Mouse (Mus musculus): ENCODE measurements at regions not wholly inside any gene's neighbourhood (a gene's known extent, or its start where the extent isn't known, plus 50 kb on each side); places are given as distances from the start of the nearest gene placed in this dataset.

- no peak overlapping the region for H3K4me2 ChIP-seq (ENCODE audit: low read depth, low read length)
- H3K27me3 ChIP-seq (ENCODE audit: insufficient read depth, low read length), result no peaks in the 10 kb centered on the region
- no peak for DNase-seq
- TF ChIP-seq CTCF (IDR thresholded peaks at IDR 0.05; ENCODE audit: low read depth) (no peak), EP300 (IDR thresholded peaks at IDR 0.05; ENCODE audit: low read depth) (no peak)
- 49% methylated on average over 10 of the region's 10 CpGs for WGBS (ENCODE audit: insufficient replicate concordance)
- no peak overlapping the region for H3K27ac ChIP-seq (ENCODE audit: low read depth)
- H3K4me1 ChIP-seq (ENCODE audit: insufficient read depth), result no peaks in the 10 kb centered on the region; the same call in 1 of the 2 replicates
- no peak overlapping the region for H3K4me3 ChIP-seq (ENCODE audit: low read depth, low read length)
- H3K9me3 ChIP-seq (ENCODE audit: low read length), result no peaks in the 10 kb centered on the region
- no peak overlapping the region for H3K9ac ChIP-seq (replicated peaks)
- H3K36me3 ChIP-seq (replicated peaks; ENCODE audit: insufficient read depth, low read length), result no peaks in the 10 kb centered on the region
- ATAC-seq, result no peak
Measured at GRCm38 (mm10) chr8:35915878-35916518, 150.4 kb downstream of the Gm19410 start.

- Histone ChIP-seq H3K27me3 (ENCODE audit: insufficient read depth, low read length) (no peaks in the 10 kb centered on the region), H3K27ac (ENCODE audit: low read depth) (no peak overlapping the region), H3K4me1 (ENCODE audit: insufficient read depth) (no peaks in the 10 kb centered on the region), H3K4me3 (ENCODE audit: low read depth, low read length) (no peak overlapping the region), H3K9me3 (ENCODE audit: low read length) (no peaks in the 10 kb centered on the region), H3K9ac (replicated peaks) (no peak overlapping the region), H3K36me3 (replicated peaks; ENCODE audit: insufficient read depth, low read length) (no peaks in the 10 kb centered on the region), H3K4me2 (ENCODE audit: low read depth, low read length) (no peak overlapping the region)
- DNase-seq (no peak), ATAC-seq (no peak)
- TF ChIP-seq CTCF (IDR thresholded peaks at IDR 0.05; ENCODE audit: low read depth) (no peak), EP300 (IDR thresholded peaks at IDR 0.05; ENCODE audit: low read depth) (no peak)
- 42% methylated on average over 3 of the region's 3 CpGs for WGBS (ENCODE audit: insufficient replicate concordance)
Measured at GRCm38 (mm10) chr8:35917573-35917972, 152.0 kb downstream of the Gm19410 start.

GRCm38 (mm10) chr8:35919451-35919850 lies 153.9 kb downstream of the Gm19410 start:
- DNase-seq, result no peak
- H3K4me3 ChIP-seq (ENCODE audit: low read depth, low read length), result no peak overlapping the region
- H3K9me3 ChIP-seq (ENCODE audit: low read length), result no peaks in the 10 kb centered on the region
- no peak overlapping the region for H3K27ac ChIP-seq (ENCODE audit: low read depth)
- no peak overlapping the region for H3K4me2 ChIP-seq (ENCODE audit: low read depth, low read length)
- H3K9ac ChIP-seq (replicated peaks), result no peak overlapping the region
- H3K4me1 ChIP-seq (ENCODE audit: insufficient read depth), result no peaks in the 10 kb centered on the region
- ATAC-seq, result no peak
- WGBS (ENCODE audit: insufficient replicate concordance), result 44% methylated on average over 6 of the region's 6 CpGs
- H3K27me3 ChIP-seq (ENCODE audit: insufficient read depth, low read length), result no peaks in the 10 kb centered on the region
- TF ChIP-seq CTCF (IDR thresholded peaks at IDR 0.05; ENCODE audit: low read depth) (no peak), EP300 (IDR thresholded peaks at IDR 0.05; ENCODE audit: low read depth) (no peak)
- H3K36me3 ChIP-seq (replicated peaks; ENCODE audit: insufficient read depth, low read length), result no peaks in the 10 kb centered on the region

GRCm38 (mm10) chr8:35919859-35920675 lies 154.5 kb downstream of the Gm19410 start:
- H3K9me3 ChIP-seq (ENCODE audit: low read length), result no peaks in the 10 kb centered on the region
- H3K27ac ChIP-seq (ENCODE audit: low read depth), result no peak overlapping the region
- no peaks in the 10 kb centered on the region for H3K27me3 ChIP-seq (ENCODE audit: insufficient read depth, low read length)
- no peak overlapping the region for H3K4me3 ChIP-seq (ENCODE audit: low read depth, low read length)
- ATAC-seq (peak; percentile 53; the same call in 1 of the 2 replicates), DNase-seq (peak; percentile 16)
- H3K4me1 ChIP-seq (ENCODE audit: insufficient read depth), result no peaks in the 10 kb centered on the region
- TF ChIP-seq CTCF (IDR thresholded peaks at IDR 0.05; ENCODE audit: low read depth) (no peak), EP300 (IDR thresholded peaks at IDR 0.05; ENCODE audit: low read depth) (no peak)
- H3K9ac ChIP-seq (replicated peaks), result no peak overlapping the region
- 42% methylated on average over 8 of the region's 8 CpGs for WGBS (ENCODE audit: insufficient replicate concordance)
- H3K4me2 ChIP-seq (ENCODE audit: low read depth, low read length), result no peak overlapping the region
- no peaks in the 10 kb centered on the region for H3K36me3 ChIP-seq (replicated peaks; ENCODE audit: insufficient read depth, low read length)

GRCm38 (mm10) chr8:35924026-35924425 lies 158.4 kb downstream of the Gm19410 start:
- no peak overlapping the region for H3K4me3 ChIP-seq (ENCODE audit: low read depth, low read length)
- H3K9me3 ChIP-seq (ENCODE audit: low read length), result no peaks in the 10 kb centered on the region
- no peak overlapping the region for H3K27ac ChIP-seq (ENCODE audit: low read depth)
- H3K9ac ChIP-seq (replicated peaks), result no peak overlapping the region
- H3K4me2 ChIP-seq (ENCODE audit: low read depth, low read length), result no peak overlapping the region
- no peaks in the 10 kb centered on the region for H3K4me1 ChIP-seq (ENCODE audit: insufficient read depth)
- H3K27me3 ChIP-seq (ENCODE audit: insufficient read depth, low read length), result no peaks in the 10 kb centered on the region
- H3K36me3 ChIP-seq (replicated peaks; ENCODE audit: insufficient read depth, low read length), result no peaks in the 10 kb centered on the region
- DNase-seq (no peak), ATAC-seq (no peak)
- TF ChIP-seq CTCF (IDR thresholded peaks at IDR 0.05; ENCODE audit: low read depth) (no peak), EP300 (IDR thresholded peaks at IDR 0.05; ENCODE audit: low read depth) (no peak)
- WGBS (ENCODE audit: insufficient replicate concordance), result 79% methylated on average over 1 of the region's 1 CpGs

GRCm38 (mm10) chr8:35927408-35927871 lies 161.8 kb downstream of the Gm19410 start:
- no peak for DNase-seq
- H3K36me3 ChIP-seq (replicated peaks; ENCODE audit: insufficient read depth, low read length), result no peaks in the 10 kb centered on the region
- no peak overlapping the region for H3K4me2 ChIP-seq (ENCODE audit: low read depth, low read length)
- H3K27me3 ChIP-seq (ENCODE audit: insufficient read depth, low read length), result no peaks in the 10 kb centered on the region
- H3K27ac ChIP-seq (ENCODE audit: low read depth), result no peak overlapping the region
- H3K4me3 ChIP-seq (ENCODE audit: low read depth, low read length), result no peak overlapping the region
- no peaks in the 10 kb centered on the region for H3K9me3 ChIP-seq (ENCODE audit: low read length)
- H3K4me1 ChIP-seq (ENCODE audit: insufficient read depth), result no peaks in the 10 kb centered on the region
- WGBS (ENCODE audit: insufficient replicate concordance), result 78% methylated on average over 5 of the region's 5 CpGs
- no peak for ATAC-seq
- TF ChIP-seq CTCF (IDR thresholded peaks at IDR 0.05; ENCODE audit: low read depth) (no peak), EP300 (IDR thresholded peaks at IDR 0.05; ENCODE audit: low read depth) (no peak)
- no peak overlapping the region for H3K9ac ChIP-seq (replicated peaks)

All from liver, postnatal 0 days (tissue).